Mouse (Mus musculus) midbrain, embryonic 11.5 days (tissue): ENCODE results near the gene Ccdc73. TPM values are rescaled to one million over a fixed set of nuclear protein-coding genes. Genes with fewer than 3 reads are reported as not detected.

Experiments used
- ATAC-seq: fragments of 200-750 bp; cut with Nextera tagmentation; 2 replicates; pipeline ENCODE4 v1.8.0; 2017; ENCODE audit warnings: moderate TSS enrichment, moderate library complexity; ENCODE audit not compliant: low FRiP score
- DNase-seq: peaks from one replicate; pipeline ENCODE4 v3.0.0; 2015; ENCODE audit warnings: low spot score; ENCODE audit errors: missing footprints
- H3K27ac ChIP-seq: fragments of 300-500 bp; sonication (generic); 2 replicates; pipeline ENCODE4 v1.5.1; 2014; ENCODE audit warnings: low read depth, low read length
- H3K27me3 ChIP-seq: fragments of 300-500 bp; sonication (generic); 2 replicates; pipeline ENCODE4 v1.6.1; 2014; ENCODE audit warnings: mild to moderate bottlenecking, low read length, moderate library complexity, mixed read lengths; ENCODE audit not compliant: control insufficient read depth, insufficient read depth
- H3K36me3 ChIP-seq: fragments of 300-500 bp; sonication (generic); 2 replicates; pipeline ENCODE4 v1.6.1; 2014; ENCODE audit warnings: mild to moderate bottlenecking, low read length, moderate library complexity, mixed read lengths; ENCODE audit not compliant: control insufficient read depth, insufficient read depth
- H3K4me1 ChIP-seq: fragments of 300-500 bp; sonication (generic); 2 replicates; pipeline ENCODE4 v1.6.1; 2014; ENCODE audit warnings: low read length; ENCODE audit not compliant: control insufficient read depth, insufficient read depth
- H3K4me2 ChIP-seq: fragments of 300-500 bp; sonication (generic); 2 replicates; pipeline ENCODE4 v1.6.1; 2014; ENCODE audit warnings: mild to moderate bottlenecking, moderate library complexity
- H3K4me3 ChIP-seq: fragments of 300-500 bp; sonication (generic); 2 replicates; pipeline ENCODE4 v1.5.1; 2014; ENCODE audit warnings: low read depth, low read length
- H3K9ac ChIP-seq: fragments of 300-500 bp; sonication (generic); 2 replicates; pipeline ENCODE4 v1.6.1; 2014; ENCODE audit warnings: low read length
- H3K9me3 ChIP-seq: fragments of 300-500 bp; sonication (generic); 2 replicates; pipeline ENCODE4 v1.6.1; 2016; ENCODE audit warnings: low read length; ENCODE audit not compliant: control insufficient read depth
- WGBS: fragments of 180-500 bp; shearing (Covaris S2); extraction: QIAGEN DNeasy Blood & Tissue Kit; methylation state at CpG from one replicate; pipeline ENCODE4 v1.1.7; 2014; 5-methylcytosine and 5-hydroxymethylcytosine counted together
- polyA plus RNA-seq: library from polyadenylated mRNA; unstranded; fragments of >200 nt; fragmentation: Nextera tagmentation; extraction: Ambion mirVana; gene quantifications from 2 replicates; pipeline ENCODE4 v1.2.1, GENCODE M21; 2014

The Ccdc73 gene
- polyA plus RNA-seq, 1 experiment from 2014 or later: 6.2 TPM

DNA sequence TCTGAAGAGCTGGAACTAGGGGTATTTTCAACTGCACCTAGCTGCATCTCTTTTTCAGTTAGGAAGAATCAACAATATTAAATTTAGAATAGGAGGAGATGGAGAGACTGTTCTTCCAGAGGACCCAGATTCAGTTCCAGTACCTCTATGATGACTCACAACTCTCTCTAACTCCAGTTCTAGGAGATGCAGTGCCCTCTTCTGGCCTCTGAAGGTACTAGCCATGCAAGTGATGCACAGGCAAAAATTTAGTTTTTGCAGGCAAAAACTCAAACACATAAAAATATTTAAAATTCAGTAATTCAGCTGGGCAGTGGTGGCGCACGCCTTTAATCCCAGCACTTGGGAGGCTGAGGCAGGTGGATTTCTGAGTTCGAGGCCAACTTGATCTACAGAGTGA, 48.1 kb downstream of the Ccdc73 start:
- no peak for ATAC-seq
- no peak for DNase-seq
- Histone ChIP-seq H3K27ac (no peak overlapping the region), H3K4me1 (no peaks in the 10 kb centered on the region), H3K9me3 (no peaks in the 10 kb centered on the region), H3K36me3 (no peaks in the 10 kb centered on the region), H3K4me3 (no peak overlapping the region), H3K9ac (no peak overlapping the region), H3K27me3 (no peaks in the 10 kb centered on the region), H3K4me2 (no peak overlapping the region)
- WGBS: 84% methylated on average over 3 of the region's 3 CpGs

DNA sequence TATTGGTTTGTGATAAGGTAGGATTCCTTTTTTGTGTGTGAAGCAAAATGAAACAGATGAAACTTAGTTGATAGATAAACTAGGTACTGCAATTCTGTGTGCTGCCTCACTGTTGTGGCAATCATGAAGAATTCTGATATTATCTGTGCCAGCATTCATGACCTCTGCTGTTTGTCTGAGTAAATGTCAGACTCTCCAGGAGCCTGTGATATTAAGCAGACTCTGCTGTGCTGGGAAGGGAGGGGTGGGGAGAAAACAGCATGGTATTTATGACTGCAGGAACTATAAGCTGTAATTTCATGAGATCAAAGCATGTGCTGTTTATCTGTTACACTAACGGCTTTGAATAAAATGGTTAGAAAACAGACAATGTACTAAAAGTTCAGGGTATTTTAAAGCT, 96.9 kb downstream of the Ccdc73 start:
- Histone ChIP-seq H3K27me3 (no peaks in the 10 kb centered on the region), H3K9me3 (no peaks in the 10 kb centered on the region), H3K9ac (no peak overlapping the region), H3K4me2 (no peak overlapping the region), H3K27ac (no peak overlapping the region), H3K4me3 (no peak overlapping the region), H3K36me3 (no peaks in the 10 kb centered on the region), H3K4me1 (no peaks in the 10 kb centered on the region)
- DNase-seq: no peak
- ATAC-seq: no peak
- WGBS: 78% methylated on average over 1 of the region's 1 CpGs

DNA sequence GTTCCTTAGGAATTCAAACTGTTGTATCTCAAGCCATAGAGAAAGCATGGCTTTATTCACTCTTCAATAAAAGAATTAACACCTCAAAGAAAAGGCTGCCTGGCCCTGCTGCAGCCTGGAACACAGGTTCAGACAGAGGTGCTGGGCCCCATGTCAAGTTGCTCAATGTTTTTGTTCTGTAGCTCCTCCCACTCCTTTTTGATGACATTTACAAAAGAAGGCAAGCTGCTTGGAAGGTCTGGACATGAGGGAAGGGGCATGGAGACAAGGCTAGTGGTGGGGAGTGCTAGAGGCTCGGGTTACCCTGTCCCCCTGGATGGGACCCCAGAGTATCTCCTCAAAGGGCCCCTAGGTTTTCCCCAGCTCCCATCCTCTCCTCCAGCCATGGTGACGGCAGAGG, 114.1 kb downstream of the Ccdc73 start:
- no peaks in the 10 kb centered on the region for H3K27me3 ChIP-seq
- H3K9me3 ChIP-seq: no peaks in the 10 kb centered on the region

DNA sequence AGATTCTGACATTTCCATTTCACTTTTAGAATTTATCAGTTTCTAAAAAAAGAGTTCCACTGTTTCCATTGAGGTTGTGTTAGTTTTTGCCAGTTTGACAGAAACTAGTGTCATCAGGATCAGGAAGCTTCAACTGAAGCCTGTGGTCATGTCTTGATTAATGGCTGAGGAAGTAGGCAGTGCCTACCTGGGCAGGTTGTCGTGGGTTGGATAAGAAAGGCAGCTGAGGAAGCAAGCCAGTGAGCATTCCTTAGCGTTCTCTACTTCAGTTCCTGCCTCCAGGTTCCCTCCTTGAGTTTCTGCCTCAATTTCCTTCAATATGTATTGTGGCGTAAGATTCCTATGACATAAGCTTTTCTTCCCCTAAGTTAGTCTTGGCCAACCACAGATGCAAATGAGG, 118.2 kb downstream of the Ccdc73 start:
- no peak overlapping the region for H3K9ac ChIP-seq
- no peak overlapping the region for H3K4me2 ChIP-seq
- H3K27me3 ChIP-seq: no peaks in the 10 kb centered on the region
- no peaks in the 10 kb centered on the region for H3K4me1 ChIP-seq
- 69% methylated on average over 3 of the region's 3 CpGs for WGBS
- ATAC-seq: no peak
- no peaks in the 10 kb centered on the region for H3K36me3 ChIP-seq
- no peaks in the 10 kb centered on the region for H3K9me3 ChIP-seq
- no peak for DNase-seq
- H3K4me3 ChIP-seq: no peak overlapping the region
- H3K27ac ChIP-seq: no peak overlapping the region

More for the DNA sequence above, 114.1 kb downstream of the Ccdc73 start:
- no peaks in the 10 kb centered on the region for H3K36me3 ChIP-seq
- no peaks in the 10 kb centered on the region for H3K4me1 ChIP-seq
- 9% methylated on average over 2 of the region's 2 CpGs for WGBS
- ATAC-seq: peak; percentile 82
- no peak overlapping the region for H3K27ac ChIP-seq
- no peak overlapping the region for H3K9ac ChIP-seq
- H3K4me3 ChIP-seq: no peak overlapping the region
- DNase-seq: peak; percentile 88
- no peak overlapping the region for H3K4me2 ChIP-seq

DNA sequence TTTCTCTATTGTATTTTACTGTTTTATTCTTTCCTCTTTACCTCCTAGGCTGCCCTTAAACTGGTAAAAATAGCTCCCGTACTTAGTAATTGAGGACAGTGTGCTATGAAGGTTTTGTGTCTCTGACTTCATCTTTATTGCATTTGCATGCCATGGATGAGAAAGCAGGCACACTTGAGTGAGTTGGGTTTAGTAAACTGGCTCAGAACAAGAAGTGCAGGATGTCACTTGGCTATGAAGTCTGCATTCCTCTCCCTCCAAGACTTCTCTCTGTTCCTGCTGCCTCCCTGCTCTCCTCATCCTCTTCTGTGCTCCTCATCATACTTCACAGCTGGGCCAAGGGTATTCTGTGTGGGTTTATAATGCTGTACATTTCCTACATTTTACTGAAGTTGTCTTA, 121.4 kb downstream of the Ccdc73 start:
- Histone ChIP-seq H3K4me2 (no peak overlapping the region), H3K36me3 (no peaks in the 10 kb centered on the region), H3K4me1 (no peaks in the 10 kb centered on the region), H3K9ac (no peak overlapping the region), H3K27me3 (no peaks in the 10 kb centered on the region), H3K9me3 (no peaks in the 10 kb centered on the region), H3K27ac (no peak overlapping the region), H3K4me3 (no peak overlapping the region)
- no peak for DNase-seq
- ATAC-seq: no peak
- WGBS: 82% methylated on average over 1 of the region's 1 CpGs

DNA sequence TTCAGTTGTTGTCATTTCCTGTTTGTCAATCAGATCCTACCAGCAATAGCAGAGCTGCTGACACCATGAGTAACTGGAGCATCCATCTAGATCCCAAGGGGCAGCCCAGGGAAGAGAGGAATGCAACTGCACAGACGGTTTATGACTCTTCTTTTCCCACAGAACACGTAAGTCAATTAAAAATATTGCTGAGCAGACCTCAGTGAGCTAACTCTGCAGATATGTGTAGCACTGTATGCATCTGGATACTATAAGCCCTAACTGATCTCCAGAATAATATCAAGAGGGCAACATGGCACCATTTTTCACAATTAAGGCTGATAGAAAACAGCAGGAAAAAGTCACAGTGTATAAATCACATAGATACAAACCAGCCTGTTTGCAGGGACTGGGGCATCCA, 126.8 kb downstream of the Ccdc73 start:
- H3K27me3 ChIP-seq: no peaks in the 10 kb centered on the region
- no peaks in the 10 kb centered on the region for H3K9me3 ChIP-seq
- no peak for ATAC-seq
- H3K9ac ChIP-seq: no peak overlapping the region
- peaks cover 3% of the 10 kb centered on the region; the same call in 1 of the 2 replicates for H3K36me3 ChIP-seq
- no peak overlapping the region for H3K4me2 ChIP-seq
- no peak overlapping the region for H3K27ac ChIP-seq
- 77% methylated on average over 2 of the region's 2 CpGs for WGBS
- no peak overlapping the region for H3K4me3 ChIP-seq
- H3K4me1 ChIP-seq: no peaks in the 10 kb centered on the region
- no peak for DNase-seq

DNA sequence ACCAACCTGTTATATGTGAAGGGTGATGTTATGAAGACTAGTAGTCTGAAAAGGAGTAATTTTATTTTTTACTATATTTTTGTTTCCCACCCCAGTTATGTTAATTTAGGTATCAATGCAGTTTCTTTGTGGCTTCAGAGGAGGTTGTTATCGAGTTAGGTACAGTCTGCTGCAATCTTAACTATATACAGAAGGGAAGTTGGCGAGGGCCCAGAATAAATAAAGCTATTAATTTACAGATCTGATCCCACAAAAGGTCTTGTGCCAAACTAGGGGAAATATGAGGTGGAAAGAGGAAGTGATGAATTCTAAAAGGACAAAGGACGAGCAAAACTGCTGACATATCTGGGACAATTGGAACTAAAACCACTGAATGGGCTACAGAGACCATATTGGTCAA, 128.6 kb downstream of the Ccdc73 start:
- no peaks in the 10 kb centered on the region for H3K4me1 ChIP-seq
- WGBS: 94% methylated on average over 3 of the region's 3 CpGs
- H3K9ac ChIP-seq: no peak overlapping the region
- H3K27ac ChIP-seq: no peak overlapping the region
- peaks cover 3% of the 10 kb centered on the region; the same call in 1 of the 2 replicates for H3K36me3 ChIP-seq
- H3K4me2 ChIP-seq: no peak overlapping the region
- H3K9me3 ChIP-seq: no peaks in the 10 kb centered on the region
- H3K4me3 ChIP-seq: no peak overlapping the region
- H3K27me3 ChIP-seq: no peaks in the 10 kb centered on the region
- DNase-seq: no peak
- ATAC-seq: no peak

DNA sequence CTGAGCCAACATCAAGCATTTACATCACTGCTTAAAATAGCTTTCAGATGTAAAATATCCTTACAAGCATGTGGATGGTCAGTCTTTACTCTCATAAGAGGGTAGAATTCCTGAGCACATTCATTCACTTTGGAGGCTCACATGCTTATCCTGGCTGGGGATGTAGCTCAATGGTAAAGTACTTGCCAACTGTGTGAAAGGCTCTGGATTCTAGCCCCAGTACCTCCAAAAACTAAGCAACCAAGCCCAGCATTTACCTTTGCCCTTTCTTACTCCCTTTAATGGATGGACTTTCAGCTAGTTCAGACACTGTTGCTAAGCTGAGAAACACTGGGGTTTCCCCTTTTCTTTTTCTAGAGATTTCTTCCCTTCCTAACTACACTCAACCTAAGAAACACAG, 139.6 kb downstream of the Ccdc73 start:
- H3K4me3 ChIP-seq: no peak overlapping the region
- no peaks in the 10 kb centered on the region for H3K4me1 ChIP-seq
- DNase-seq (no peak), ATAC-seq (no peak)
- no peak overlapping the region for H3K27ac ChIP-seq
- H3K27me3 ChIP-seq: no peaks in the 10 kb centered on the region
- peaks cover 10% of the 10 kb centered on the region for H3K36me3 ChIP-seq
- H3K9me3 ChIP-seq: no peaks in the 10 kb centered on the region
- no peak overlapping the region for H3K9ac ChIP-seq
- no peak overlapping the region for H3K4me2 ChIP-seq

DNA sequence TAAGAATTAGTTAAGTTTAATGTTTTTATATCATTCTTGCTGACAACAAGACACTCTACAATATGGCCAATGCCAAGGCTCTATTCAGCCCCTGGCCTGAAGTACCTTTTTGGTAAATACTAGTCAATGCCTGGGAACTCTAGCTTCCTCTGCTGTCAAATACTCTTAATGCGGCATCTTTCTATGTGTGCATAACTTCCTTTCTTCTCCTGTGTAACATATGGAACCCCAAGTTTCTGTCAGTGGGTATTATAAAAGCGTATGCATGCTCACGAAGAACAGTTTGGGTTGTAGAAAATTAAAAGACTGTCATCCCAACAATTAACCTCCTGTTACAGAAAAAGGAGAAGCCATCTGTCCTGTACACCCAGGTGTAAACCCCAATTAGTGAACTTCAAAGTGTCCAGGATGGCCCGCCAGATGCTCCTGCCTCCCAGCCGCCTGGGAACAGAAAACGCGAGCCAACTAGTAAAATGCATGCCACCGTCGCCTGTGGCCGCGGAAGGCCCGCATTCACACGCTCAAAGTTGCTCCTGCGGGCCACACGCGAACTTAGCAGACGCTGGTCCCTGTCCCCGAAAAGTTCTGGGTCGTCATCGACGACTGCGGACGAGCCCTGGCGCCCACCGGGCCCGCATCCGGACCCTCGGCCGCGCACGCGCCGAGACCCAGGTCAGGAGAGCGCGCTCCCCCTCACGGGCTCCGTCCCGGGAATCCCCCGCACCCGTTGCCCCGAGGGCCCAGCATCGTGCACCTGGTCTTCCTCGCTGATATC, 148.8 kb downstream of the Ccdc73 start:
- Histone ChIP-seq H3K27me3 (no peaks in the 10 kb centered on the region), H3K27ac (peak overlapping the region; percentile 22; the same call in 1 of the 2 replicates), H3K9ac (peak overlapping the region; percentile 88), H3K36me3 (peaks cover 10% of the 10 kb centered on the region), H3K4me2 (peak overlapping the region; percentile 60), H3K4me3 (peak overlapping the region; percentile 78), H3K9me3 (no peaks in the 10 kb centered on the region), H3K4me1 (peaks cover 4% of the 10 kb centered on the region; the same call in 1 of the 2 replicates)
- WGBS: under 1% methylated on average over 43 of the region's 43 CpGs
- ATAC-seq: peak; percentile 87
- no peak for DNase-seq
